Mouse (Mus musculus) brain, embryonic 14.5 days (tissue): ENCODE data around the gene Lin7b.

ENCODE experiments used
- CTCF ChIP-seq: fragments of 200-500 bp; IDR thresholded peaks from 2 replicates; pipeline ENCODE4 v1.5.1; 2012; ENCODE audit warnings: inconsistent platforms, mild to moderate bottlenecking, moderate library complexity, borderline replicate concordance; ENCODE audit not compliant: insufficient read depth, insufficient read length; ENCODE audit errors: extremely low read depth
- POLR2A ChIP-seq: fragments of 200-500 bp; IDR thresholded peaks from 2 replicates; pipeline ENCODE4 v1.6.1; 2012; ENCODE audit warnings: mild to moderate bottlenecking, inconsistent platforms, borderline replicate concordance; ENCODE audit not compliant: poor library complexity, insufficient read depth, insufficient read length, severe bottlenecking; ENCODE audit errors: extremely low read depth

DNA sequence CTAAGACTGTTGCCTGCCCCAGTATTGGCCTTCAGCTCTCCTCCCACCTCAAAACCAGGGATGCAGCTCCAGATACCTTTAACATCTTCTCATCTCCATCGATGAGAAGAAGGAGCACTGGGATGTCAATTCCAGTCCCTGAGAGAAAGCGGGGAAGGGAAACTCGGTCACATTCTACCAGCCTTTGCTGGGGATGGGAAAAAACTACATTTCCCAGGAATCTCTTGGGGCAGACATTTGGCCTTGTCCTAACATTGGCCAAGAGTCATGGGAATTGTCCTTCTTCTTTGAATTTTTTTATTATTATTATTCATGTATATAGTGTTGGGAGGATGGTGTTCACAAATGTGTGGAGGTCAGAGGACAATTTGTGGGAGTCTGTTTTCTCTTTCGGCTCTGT, 48.1 kb downstream of the Lin7b start:
- TF ChIP-seq POLR2A (no peak), CTCF (no peak)
